ENCODE assay signal across 8 mouse cellular contexts in genomic region chr13:46928404-46928803, GRCm38 (mm10). TPM values are rescaled to one million over a fixed set of nuclear protein-coding genes. Genes with fewer than 3 reads are reported as not detected.
DNase-seq lines count a peak whose midpoint lies in the region; ATAC-seq and TF ChIP-seq lines count a peak whose summit lies in the region.

No protein-coding gene starts in this region.

- intact Hi-C loops in heart, adult 2 months (cut with DNase I) = no loop called here
- intact Hi-C loops in heart, postnatal 36 days (cut with DNase I) = loop anchor here (10.0 kb wide), 1 partner anchor 194 kb away; no protein-coding TSS in a partner anchor

- ATAC-seq in forebrain, embryonic 16.5 days = no peak
- ATAC-seq in liver, embryonic 14.5 days (ENCODE audit: insufficient read depth) = no peak
- no peak for ATAC-seq in erythroblast, adult 5-6 weeks (replicated peaks; ENCODE audit: low FRiP score, poor library complexity, severe bottlenecking)

- peaks cover 4% of the 10 kb centered on the region for H3K4me1 ChIP-seq in heart, adult 2 months (ENCODE audit: control insufficient read depth, insufficient read depth, low read length)
- H3K4me1 ChIP-seq in forebrain, embryonic 16.5 days (replicated peaks; ENCODE audit: control insufficient read depth, insufficient read depth, low read length) = peaks cover 15% of the 10 kb centered on the region; the same call in 1 of the 2 replicates
- peaks cover 0 to 11% of the 10 kb centered on the region in 2 experiments; a peak in 2 of 4 replicates for H3K4me1 ChIP-seq in liver, embryonic 14.5 days (replicated peaks; ENCODE audit: control insufficient read depth in 2 of 2, insufficient read depth in 2 of 2, low read length in 1 of 2)

- no peaks in the 10 kb centered on the region for H3K27me3 ChIP-seq in heart, adult 2 months (ENCODE audit: control insufficient read depth, insufficient read depth, low read length)
- H3K27me3 ChIP-seq in C2C12 (ENCODE audit: control insufficient read depth, insufficient read depth, insufficient read length) = no peaks in the 10 kb centered on the region
- H3K27me3 ChIP-seq in forebrain, embryonic 16.5 days (replicated peaks; ENCODE audit: control insufficient read depth, insufficient read depth, low read length) = no peaks in the 10 kb centered on the region
- H3K27me3 ChIP-seq in liver, embryonic 14.5 days (ENCODE audit: control insufficient read depth, insufficient read depth, low read length) = peaks cover 7% of the 10 kb centered on the region

- DNase-seq in heart, adult 2 months = no peak
- no peak for DNase-seq in heart, postnatal 36 days
- DNase-seq in liver, embryonic 14.5 days (ENCODE audit: low read depth in 3 of 3, low spot score in 3 of 3) = no peak
- DNase-seq in cerebellum, adult 11-12 months = no peak
- DNase-seq in thymus, adult 18-20 months = no peak

- peaks cover 6% of the 10 kb centered on the region for H3K79me2 ChIP-seq in heart, adult 2 months (replicated peaks; ENCODE audit: control insufficient read depth, insufficient read depth, low read length)
- H3K79me2 ChIP-seq in C2C12 (ENCODE audit: control insufficient read depth, insufficient read depth) = peaks cover 46% of the 10 kb centered on the region

- 35% methylated on average over 5 of the region's 5 CpGs for WGBS in heart, adult 2 months
- 12% methylated on average over 5 of the region's 5 CpGs for WGBS in forebrain, embryonic 16.5 days
- WGBS in liver, embryonic 14.5 days (ENCODE audit: insufficient replicate concordance) = 49% methylated on average over 5 of the region's 5 CpGs

- no peak for TF ChIP-seq POLR2A in heart, adult 2 months (IDR thresholded peaks at IDR 0.05; ENCODE audit: insufficient read depth, low read depth, low read length)

- H3K79me3 ChIP-seq in C2C12 (ENCODE audit: low read depth) = peaks cover 14% of the 10 kb centered on the region

- no peaks in the 10 kb centered on the region for H3K9me3 ChIP-seq in forebrain, embryonic 16.5 days (ENCODE audit: control insufficient read depth, low read length)
- no peaks in the 10 kb centered on the region for H3K9me3 ChIP-seq in liver, embryonic 14.5 days (ENCODE audit: control insufficient read depth, low read length)

- H3K9ac ChIP-seq in heart, adult 2 months (ENCODE audit: low read depth, low read length) = peak overlapping the region; percentile 87; the same call in 1 of the 2 replicates
- no peak overlapping the region; the same call in 1 of the 2 replicates for H3K9ac ChIP-seq in forebrain, embryonic 16.5 days (replicated peaks; ENCODE audit: low read depth, low read length)
- H3K9ac ChIP-seq in liver, embryonic 14.5 days (replicated peaks) = no peak overlapping the region

- TF ChIP-seq EP300 in heart, adult 2 months (IDR thresholded peaks at IDR 0.05; ENCODE audit: insufficient read depth, low read depth, low read length) = no peak
- no peak for TF ChIP-seq EP300 in liver, embryonic 14.5 days (IDR thresholded peaks at IDR 0.05; ENCODE audit: low read depth)

- peak overlapping the region; percentile 98 for H3K27ac ChIP-seq in heart, adult 2 months
- no peak overlapping the region for H3K27ac ChIP-seq in forebrain, embryonic 16.5 days (ENCODE audit: low read length)
- H3K27ac ChIP-seq in liver, embryonic 14.5 days = no peak overlapping the region

- H3K4me3 ChIP-seq in heart, adult 2 months = peak overlapping the region; percentile 89
- peak overlapping the region; percentile 64 for H3K4me3 ChIP-seq in C2C12 (ENCODE audit: insufficient read depth, poor library complexity, severe bottlenecking)
- H3K4me3 ChIP-seq in forebrain, embryonic 16.5 days (replicated peaks; ENCODE audit: low read length) = peak overlapping the region; percentile 77
- H3K4me3 ChIP-seq in liver, embryonic 14.5 days (ENCODE audit: insufficient read depth in 1 of 2, low read depth in 2 of 2, low read length in 2 of 2) = peak overlapping the region; percentile 67 to 71; a peak in 2 of 4 replicates

- no peak for TF ChIP-seq CTCF in heart, adult 2 months (IDR thresholded peaks at IDR 0.05)
- no peak for TF ChIP-seq CTCF in C2C12 (IDR thresholded peaks at IDR 0.05; ENCODE audit: control insufficient read depth, insufficient read depth, insufficient read length)
- TF ChIP-seq CTCF in liver, embryonic 14.5 days (IDR thresholded peaks at IDR 0.05; ENCODE audit: low read depth) = no peak

- H3K36me3 ChIP-seq in heart, adult 2 months (ENCODE audit: control insufficient read depth, insufficient read depth, low read length) = peaks cover 4% of the 10 kb centered on the region; the same call in 1 of the 2 replicates
- H3K36me3 ChIP-seq in C2C12 (ENCODE audit: control insufficient read depth, insufficient read depth) = no peaks in the 10 kb centered on the region
- no peaks in the 10 kb centered on the region for H3K36me3 ChIP-seq in forebrain, embryonic 16.5 days (ENCODE audit: control insufficient read depth, insufficient read depth)
- H3K36me3 ChIP-seq in liver, embryonic 14.5 days (replicated peaks; ENCODE audit: control insufficient read depth, insufficient read depth, low read depth) = no peaks in the 10 kb centered on the region

- H3ac ChIP-seq in C2C12 (ENCODE audit: control insufficient read depth, insufficient read length, low read depth) = no peak overlapping the region

- peak overlapping the region; percentile 92 for H3K4me2 ChIP-seq in forebrain, embryonic 16.5 days (ENCODE audit: low read length)
- peak overlapping the region; percentile 73 for H3K4me2 ChIP-seq in liver, embryonic 14.5 days (ENCODE audit: low read depth)

TF ChIP-seq in C2C12, 6 proteins besides CTCF, POLR2A, EP300 and RAD21:
- TF ChIP-seq CEBPB (IDR thresholded peaks at IDR 0.05; ENCODE audit: low read depth) (no peak), MYOD1 (IDR thresholded peaks at IDR 0.05; ENCODE audit: control insufficient read depth, insufficient read length, low read depth) (no peak), MYOG (IDR thresholded peaks at IDR 0.05; ENCODE audit: control insufficient read depth, extremely low read depth, insufficient read length) (no peak)

RNA-seq across cellular contexts. Expression of gene Kif13a, which starts 1.3 kb away (rescaled TPM):
- 100 to 1,000 TPM; 108 to 113 TPM for total RNA-seq in heart, adult 2 months (2021)
- polyA plus RNA-seq in heart, adult 2 months (2012; rRNA removed) = 49.8 and 75.4 TPM in 2 replicates
- 100 to 1,000 TPM; 109 to 112 TPM for total RNA-seq in heart, postnatal 36 days (2021)
- 9.2 TPM for polyA plus RNA-seq in C2C12 (2012; fragmentation: generic; extraction: Trizol)
- polyA plus RNA-seq in forebrain, embryonic 16.5 days (2015; fragmentation: Nextera tagmentation; extraction: Ambion mirVana) = 5.3 and 7.0 TPM in 2 replicates
- 3.0 and 3.1 TPM in 2 replicates for polyA plus RNA-seq in liver, embryonic 14.5 days (2012; rRNA removed)
- 2.1 and 3.2 TPM in 2 replicates for polyA plus RNA-seq in liver, embryonic 14.5 days (2014; fragmentation: Nextera tagmentation; extraction: Ambion mirVana)
- 7.1 TPM in 2 replicates for total RNA-seq in erythroblast, adult 5-6 weeks (2015; ENCODE audit: low replicate concordance)
- 6.6 and 12.8 TPM in 2 replicates for total RNA-seq in erythroblast, adult 5-6 weeks (2017; ENCODE audit: low replicate concordance)
